In the genomic region with DNA sequence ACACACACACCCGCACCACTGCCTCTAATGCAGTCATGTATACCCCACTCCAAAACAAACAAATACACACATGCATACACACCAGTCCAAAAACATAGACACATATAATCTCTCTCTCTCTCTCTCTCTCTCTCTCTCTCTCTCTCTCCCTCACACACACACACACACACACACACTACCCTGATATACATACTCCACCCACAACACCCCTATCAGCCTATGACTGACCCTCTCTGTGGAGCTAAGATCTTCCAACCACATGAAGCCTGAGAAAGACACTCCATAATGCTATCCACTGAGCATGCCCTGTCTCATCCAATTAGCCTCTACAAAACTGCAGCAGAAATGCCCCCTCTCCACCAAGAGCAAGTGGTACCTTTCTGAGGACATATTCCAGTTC, we compare ENCODE assay signal across 28 mouse cellular contexts. TPM values are rescaled to one million over a fixed set of nuclear protein-coding genes. Genes with fewer than 3 reads are reported as not detected.
DNase-seq lines count a peak whose midpoint lies in the region; ATAC-seq lines count a peak whose summit lies in the region.
"Had no signal": no experiment of that assay in that cellular context is flagged by ENCODE, and none has a peak within 500 bp of the region (broad histone marks: within the 10 kb centered on the region; RNA-seq: fewer than 3 reads in every experiment).

No protein-coding gene starts in this region.

- peaks cover 15% of the 10 kb centered on the region for H3K27me3 ChIP-seq in heart, embryonic 10.5 days (ENCODE audit: insufficient read depth, poor library complexity, severe bottlenecking)
- peaks cover 4% of the 10 kb centered on the region; the same call in 1 of the 2 replicates for H3K27me3 ChIP-seq in liver, embryonic 12.5 days (replicated peaks)
- H3K27me3 ChIP-seq in lung, embryonic 16.5 days (ENCODE audit: control insufficient read depth, insufficient read depth, low read depth, low read length): no peaks in the 10 kb centered on the region
- H3K27me3 ChIP-seq: forebrain, embryonic 12.5 days; forebrain, embryonic 15.5 days; Patski had no signal

- DNase-seq in heart, embryonic 10.5 days (ENCODE audit: low spot score): no peak
- no peak for DNase-seq in heart, postnatal 14 days
- DNase-seq in liver: no peak
- no peak for DNase-seq in lung, postnatal 4 days
- no peak for DNase-seq in adrenal gland, adult 2 months
- DNase-seq: adrenal gland, postnatal 25 days; cerebellum, adult 11-12 months; cerebellum, adult 8-10 months; cerebellum, postnatal 10 days; cerebellum, postnatal 36 days; embryo, embryonic 11 days; gastrocnemius, postnatal 25 days; heart, adult 18-20 months; heart, postnatal 4 days had no signal

- no peak overlapping the region for H3K9ac ChIP-seq in liver, embryonic 12.5 days
- no peak overlapping the region for H3K9ac ChIP-seq in lung, embryonic 16.5 days (ENCODE audit: low read length)
- H3K9ac ChIP-seq: forebrain, embryonic 12.5 days; forebrain, embryonic 15.5 days; hindbrain, embryonic 14.5 days had no signal

- H3K27ac ChIP-seq in heart, embryonic 10.5 days: 0 out of 2 replicates have a peak overlapping the region, but pooled peaks have one; percentile 2
- no peak overlapping the region for H3K27ac ChIP-seq in liver, embryonic 12.5 days
- peak overlapping the region; percentile 5; the same call in 1 of the 2 replicates for H3K27ac ChIP-seq in lung, embryonic 16.5 days (ENCODE audit: low read length)
- H3K27ac ChIP-seq: embryonic facial prominence, embryonic 10.5 days; forebrain, embryonic 12.5 days; forebrain, embryonic 15.5 days; hindbrain, embryonic 14.5 days; hindbrain, postnatal 0 days had no signal

- H3K9me3 ChIP-seq in heart, embryonic 10.5 days: no peaks in the 10 kb centered on the region
- no peaks in the 10 kb centered on the region for H3K9me3 ChIP-seq in liver, embryonic 12.5 days (replicated peaks)
- no peaks in the 10 kb centered on the region for H3K9me3 ChIP-seq in lung, embryonic 16.5 days (ENCODE audit: control insufficient read depth, low read length)
- H3K9me3 ChIP-seq: embryonic facial prominence, embryonic 10.5 days; embryonic facial prominence, embryonic 13.5 days; forebrain, embryonic 12.5 days; forebrain, embryonic 15.5 days had no signal

- peaks cover 19% of the 10 kb centered on the region; the same call in 1 of the 2 replicates for H3K36me3 ChIP-seq in heart, embryonic 10.5 days
- H3K36me3 ChIP-seq in liver, embryonic 12.5 days: no peaks in the 10 kb centered on the region; the same call in 1 of the 2 replicates
- H3K36me3 ChIP-seq in lung, embryonic 16.5 days (ENCODE audit: control insufficient read depth, insufficient read depth, low read length): no peaks in the 10 kb centered on the region; the same call in 1 of the 2 replicates
- H3K36me3 ChIP-seq: forebrain, embryonic 12.5 days; forebrain, embryonic 15.5 days had no signal

- no peak overlapping the region for H3K4me2 ChIP-seq in liver, embryonic 12.5 days
- H3K4me2 ChIP-seq in lung, embryonic 16.5 days (ENCODE audit: low read depth, low read length): no peak overlapping the region
- H3K4me2 ChIP-seq: embryonic facial prominence, embryonic 13.5 days; forebrain, embryonic 12.5 days; forebrain, embryonic 15.5 days; hindbrain, embryonic 14.5 days had no signal

- 0 out of 2 replicates have a peak, but pooled peaks cover 3% of the 10 kb centered on the region for H3K4me1 ChIP-seq in heart, embryonic 10.5 days
- H3K4me1 ChIP-seq in liver, embryonic 12.5 days: 0 out of 2 replicates have a peak, but pooled peaks cover 15% of the 10 kb centered on the region
- no peaks in the 10 kb centered on the region for H3K4me1 ChIP-seq in lung, embryonic 16.5 days (replicated peaks; ENCODE audit: control insufficient read depth, insufficient read depth, low read length)
- H3K4me1 ChIP-seq: embryonic facial prominence, embryonic 10.5 days; embryonic facial prominence, embryonic 13.5 days; forebrain, embryonic 12.5 days; forebrain, embryonic 15.5 days had no signal

- WGBS in heart, embryonic 10.5 days: 76% methylated on average over 1 of the region's 1 CpGs
- 76% methylated on average over 1 of the region's 1 CpGs for WGBS in liver, embryonic 12.5 days (ENCODE audit: insufficient replicate concordance)
- WGBS in lung, embryonic 16.5 days: 88% methylated on average over 1 of the region's 1 CpGs

- ATAC-seq in liver, embryonic 12.5 days: peak; percentile 41; the same call in 1 of the 2 replicates
- ATAC-seq in lung, embryonic 16.5 days (ENCODE audit: low read depth): no peak
- peak; percentile 32; the same call in 1 of the 2 replicates for ATAC-seq in megakaryocyte-erythroid progenitor cell, adult 5-6 weeks (replicated peaks; ENCODE audit: low FRiP score, low TSS enrichment, poor library complexity, severe bottlenecking)
- ATAC-seq: forebrain, embryonic 15.5 days; hindbrain, postnatal 0 days; Patski had no signal

- H3K4me3 ChIP-seq in heart, embryonic 10.5 days: no peak overlapping the region
- no peak overlapping the region for H3K4me3 ChIP-seq in liver, embryonic 12.5 days
- H3K4me3 ChIP-seq in lung, embryonic 16.5 days (ENCODE audit: low read length): no peak overlapping the region
- H3K4me3 ChIP-seq: embryonic facial prominence, embryonic 10.5 days; embryonic facial prominence, embryonic 13.5 days; erythroblast, embryonic 14.5 days; forebrain, embryonic 12.5 days; forebrain, embryonic 15.5 days had no signal

- intact Hi-C loops in heart, postnatal 14 days (cut with DNase I): no loop called here

RNA-seq across cellular contexts. Expression of gene Chad, which starts 7.0 kb away (rescaled TPM):
- 0.11 and 0.28 TPM in 2 replicates for polyA plus RNA-seq in heart, embryonic 10.5 days (2016; fragmentation: Nextera tagmentation; extraction: Ambion mirVana)
- total RNA-seq in heart, postnatal 14 days (2021): 1 to 10 TPM in 1 of 2 experiments, under 1 TPM in 1; 0.22 to 2.4 TPM
- 0.10 TPM in 1 of 2 replicates, not detected in the other for polyA plus RNA-seq in liver, embryonic 12.5 days (2016; fragmentation: Nextera tagmentation; extraction: Ambion mirVana)
- polyA plus RNA-seq in lung, embryonic 16.5 days (2015; fragmentation: Nextera tagmentation; extraction: Ambion mirVana): 5.8 and 7.6 TPM in 2 replicates
- total RNA-seq in megakaryocyte-erythroid progenitor cell, adult 5-6 weeks (2014; fragmentation: Nextera tagmentation): 0.50 and 0.87 TPM in 2 replicates
- total RNA-seq in megakaryocyte-erythroid progenitor cell, adult 5-6 weeks (2017): not detected in 2 replicates
- not detected for total RNA-seq in adrenal gland, adult 2 months (2021)
- polyA plus RNA-seq in adrenal gland, adult 2 months (2012; rRNA removed): 0.06 and 0.13 TPM in 2 replicates
- total RNA-seq: adrenal gland, adult 18-20 months; adrenal gland, postnatal 25 days; ES-E14 had no signal
- polyA plus RNA-seq: erythroblast, embryonic 14.5 days had no signal

RNA-seq across cellular contexts. Expression of gene Rsad1, which starts 22.8 kb away (rescaled TPM):
- 3.2 and 6.9 TPM in 2 replicates for polyA plus RNA-seq in heart, embryonic 10.5 days (2016; fragmentation: Nextera tagmentation; extraction: Ambion mirVana)
- total RNA-seq in heart, postnatal 14 days (2021): 1 to 10 TPM; 9.4 to 9.6 TPM
- polyA plus RNA-seq in liver, embryonic 12.5 days (2016; fragmentation: Nextera tagmentation; extraction: Ambion mirVana): 2.0 and 3.2 TPM in 2 replicates
- polyA plus RNA-seq in lung, embryonic 16.5 days (2015; fragmentation: Nextera tagmentation; extraction: Ambion mirVana): 3.4 and 4.2 TPM in 2 replicates
- 7.4 and 11.2 TPM in 2 replicates for total RNA-seq in megakaryocyte-erythroid progenitor cell, adult 5-6 weeks (2014; fragmentation: Nextera tagmentation)
- total RNA-seq in megakaryocyte-erythroid progenitor cell, adult 5-6 weeks (2017): 6.8 and 8.6 TPM in 2 replicates
- total RNA-seq in adrenal gland, adult 2 months (2021): 10 to 100 TPM in 1 of 2 experiments, 1 to 10 TPM in 1; 8.4 to 13.4 TPM
- 25.8 and 27.0 TPM in 2 replicates for polyA plus RNA-seq in adrenal gland, adult 2 months (2012; rRNA removed)
- polyA plus RNA-seq: erythroblast, embryonic 14.5 days had no signal

RNA-seq across cellular contexts. Expression of gene Acsf2, which starts 29.8 kb away (rescaled TPM):
- 2.8 and 4.1 TPM in 2 replicates for polyA plus RNA-seq in heart, embryonic 10.5 days (2016; fragmentation: Nextera tagmentation; extraction: Ambion mirVana)
- total RNA-seq in heart, postnatal 14 days (2021): 10 to 100 TPM; 31.6 to 35.6 TPM
- polyA plus RNA-seq in liver, embryonic 12.5 days (2016; fragmentation: Nextera tagmentation; extraction: Ambion mirVana): 1.1 and 1.2 TPM in 2 replicates
- 5.7 and 6.6 TPM in 2 replicates for polyA plus RNA-seq in lung, embryonic 16.5 days (2015; fragmentation: Nextera tagmentation; extraction: Ambion mirVana)
- total RNA-seq in megakaryocyte-erythroid progenitor cell, adult 5-6 weeks (2014; fragmentation: Nextera tagmentation): 6.9 and 10.6 TPM in 2 replicates
- 1.0 and 2.8 TPM in 2 replicates for total RNA-seq in megakaryocyte-erythroid progenitor cell, adult 5-6 weeks (2017)
- 100 to 1,000 TPM; 146 to 155 TPM for total RNA-seq in adrenal gland, adult 2 months (2021)
- 149 and 167 TPM in 2 replicates for polyA plus RNA-seq in adrenal gland, adult 2 months (2012; rRNA removed)

RNA-seq across cellular contexts. Expression of gene Mycbpap, which starts 50.3 kb away (rescaled TPM):
- 9.3 and 12.5 TPM in 2 replicates for polyA plus RNA-seq in heart, embryonic 10.5 days (2016; fragmentation: Nextera tagmentation; extraction: Ambion mirVana)
- 1 to 10 TPM; 1.4 to 2.1 TPM for total RNA-seq in heart, postnatal 14 days (2021)
- 0.28 and 0.37 TPM in 2 replicates for polyA plus RNA-seq in liver, embryonic 12.5 days (2016; fragmentation: Nextera tagmentation; extraction: Ambion mirVana)
- 8.4 and 8.7 TPM in 2 replicates for polyA plus RNA-seq in lung, embryonic 16.5 days (2015; fragmentation: Nextera tagmentation; extraction: Ambion mirVana)
- total RNA-seq in megakaryocyte-erythroid progenitor cell, adult 5-6 weeks (2014; fragmentation: Nextera tagmentation): not detected in 2 replicates
- total RNA-seq in megakaryocyte-erythroid progenitor cell, adult 5-6 weeks (2017): not detected in 2 replicates
- 1 to 10 TPM; 3.8 to 6.7 TPM for total RNA-seq in adrenal gland, adult 2 months (2021)
- 0.49 and 0.84 TPM in 2 replicates for polyA plus RNA-seq in adrenal gland, adult 2 months (2012; rRNA removed)
- total RNA-seq: gastrocnemius, adult 8-10 months; gastrocnemius, postnatal 25 days had no signal
- polyA plus RNA-seq: erythroblast, embryonic 14.5 days had no signal

RNA-seq across cellular contexts. Expression of gene Lrrc59, which starts 57.7 kb away (rescaled TPM):
- 229 and 251 TPM in 2 replicates for polyA plus RNA-seq in heart, embryonic 10.5 days (2016; fragmentation: Nextera tagmentation; extraction: Ambion mirVana)
- total RNA-seq in heart, postnatal 14 days (2021): 10 to 100 TPM; 34.7 to 37.3 TPM
- 182 and 186 TPM in 2 replicates for polyA plus RNA-seq in liver, embryonic 12.5 days (2016; fragmentation: Nextera tagmentation; extraction: Ambion mirVana)
- polyA plus RNA-seq in lung, embryonic 16.5 days (2015; fragmentation: Nextera tagmentation; extraction: Ambion mirVana): 155 and 167 TPM in 2 replicates
- 97.5 and 104 TPM in 2 replicates for total RNA-seq in megakaryocyte-erythroid progenitor cell, adult 5-6 weeks (2014; fragmentation: Nextera tagmentation)
- total RNA-seq in megakaryocyte-erythroid progenitor cell, adult 5-6 weeks (2017): 141 and 166 TPM in 2 replicates
- 100 to 1,000 TPM; 119 to 128 TPM for total RNA-seq in adrenal gland, adult 2 months (2021)
- polyA plus RNA-seq in adrenal gland, adult 2 months (2012; rRNA removed): 51.9 and 66.4 TPM in 2 replicates

Comparison
In these comparisons a context has a peak if more than half of its experiments do, and no peak if none do; other contexts are left out.
1. RNA of gene Acsf2, which starts 29.8 kb away (polyA plus RNA-seq): 149 to 167 TPM in adrenal gland, adult 2 months; 5.7 to 6.6 TPM in lung, embryonic 16.5 days, 2.8 to 4.1 TPM in heart, embryonic 10.5 days and 1.1 to 1.2 TPM in liver, embryonic 12.5 days; every median in the first group is over 10 times any median in the second.